Mouse (Mus musculus) hindbrain, embryonic 11.5 days (tissue): ENCODE measurements around the gene Aprt. TPM values are rescaled to one million over a fixed set of nuclear protein-coding genes. Genes with fewer than 3 reads are reported as not detected.

Experiments
- ATAC-seq: fragments of 200-750 bp; cut with Nextera tagmentation; 2 replicates; pipeline ENCODE4 v1.8.0; 2017; ENCODE audit warnings: mild to moderate bottlenecking, moderate TSS enrichment, moderate library complexity; ENCODE audit not compliant: low FRiP score
- DNase-seq: peaks from one replicate; pipeline ENCODE4 v3.0.0-alpha.2; 2015; ENCODE audit warnings: low spot score
- H3K27ac ChIP-seq: fragments of 300-500 bp; sonication (generic); 2 replicates; pipeline ENCODE4 v1.5.1; 2014; ENCODE audit warnings: mild to moderate bottlenecking, low read depth, low read length
- H3K27me3 ChIP-seq: fragments of 300-500 bp; sonication (generic); 2 replicates; pipeline ENCODE4 v1.6.1; 2014; ENCODE audit warnings: mild to moderate bottlenecking, low read length, moderate library complexity, mixed read lengths; ENCODE audit not compliant: control insufficient read depth, insufficient read depth
- H3K36me3 ChIP-seq: fragments of 300-500 bp; sonication (generic); 2 replicates; pipeline ENCODE4 v1.6.1; 2014; ENCODE audit warnings: mild to moderate bottlenecking, low read length, moderate library complexity, mixed read lengths; ENCODE audit not compliant: control insufficient read depth, insufficient read depth
- H3K4me1 ChIP-seq: fragments of 300-500 bp; sonication (generic); replicated peaks from 2 replicates; pipeline ENCODE4 v1.6.1; 2014; ENCODE audit warnings: low read length, mixed read lengths; ENCODE audit not compliant: control insufficient read depth, insufficient read depth
- H3K4me2 ChIP-seq: fragments of 300-500 bp; sonication (generic); replicated peaks from 2 replicates; pipeline ENCODE4 v1.6.1; 2014; ENCODE audit warnings: mild to moderate bottlenecking, low read depth, low read length
- H3K4me3 ChIP-seq: fragments of 300-500 bp; sonication (generic); 2 replicates; pipeline ENCODE4 v1.5.1; 2014; ENCODE audit warnings: low read depth, low read length
- H3K9ac ChIP-seq: fragments of 300-500 bp; sonication (generic); 2 replicates; pipeline ENCODE4 v1.6.1; 2014; ENCODE audit warnings: low read depth, low read length
- H3K9me3 ChIP-seq: fragments of 300-500 bp; sonication (generic); 2 replicates; pipeline ENCODE4 v1.6.1; 2016; ENCODE audit warnings: low read length; ENCODE audit not compliant: control insufficient read depth
- WGBS: fragments of 180-500 bp; shearing (Covaris S2); extraction: QIAGEN DNeasy Blood & Tissue Kit; methylation state at CpG from one replicate; pipeline ENCODE4 v1.1.7; 2014; 5-methylcytosine and 5-hydroxymethylcytosine counted together
- polyA plus RNA-seq: library from polyadenylated mRNA; unstranded; fragments of >200 nt; fragmentation: Nextera tagmentation; extraction: Ambion mirVana; gene quantifications from 2 replicates; pipeline ENCODE4 v1.2.1, GENCODE M21; 2014

The Aprt gene
- polyA plus RNA-seq, 1 experiment from 2014 or later: 206 TPM

DNA sequence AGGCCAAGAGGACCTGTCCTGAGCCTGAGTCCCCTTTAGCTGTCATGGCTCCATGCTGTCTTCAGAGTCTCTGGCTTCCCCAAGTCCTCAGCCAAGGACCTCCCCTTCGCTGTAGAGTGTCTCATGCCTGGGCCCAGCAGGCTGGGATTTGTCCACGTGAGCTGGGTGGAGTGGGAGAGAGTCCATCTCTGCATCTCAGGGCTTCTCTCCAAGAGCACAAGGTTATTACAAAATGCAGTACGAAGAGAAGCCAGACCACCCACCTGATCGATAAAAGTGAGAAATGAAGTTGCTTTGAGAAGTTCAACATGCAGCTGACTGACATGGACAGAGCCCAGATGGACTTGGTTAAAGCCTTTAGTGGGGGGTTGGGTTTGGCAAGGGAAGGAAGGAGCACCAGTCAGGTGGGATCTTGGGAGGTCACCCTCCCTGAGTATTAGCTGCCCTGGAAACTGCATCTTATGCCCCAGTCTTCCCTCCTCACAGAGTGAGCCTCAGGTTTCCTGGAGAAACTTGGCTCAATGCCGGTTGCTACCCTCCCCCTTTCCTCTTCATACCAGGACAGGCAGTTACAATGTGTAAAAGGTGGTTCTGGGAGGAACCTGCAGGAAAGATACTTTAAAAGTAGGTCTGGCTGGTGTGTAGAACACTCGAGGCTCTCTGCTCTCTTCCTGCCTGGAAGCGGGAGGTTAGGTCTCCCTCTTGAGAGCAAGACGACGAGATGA lies 39.6 kb upstream of the Aprt start:
- 71% methylated on average over 9 of the region's 9 CpGs for WGBS
- Histone ChIP-seq H3K4me1 (no peaks in the 10 kb centered on the region), H3K4me2 (no peak overlapping the region), H3K27ac (no peak overlapping the region), H3K9ac (no peak overlapping the region), H3K27me3 (no peaks in the 10 kb centered on the region), H3K36me3 (no peaks in the 10 kb centered on the region), H3K4me3 (no peak overlapping the region), H3K9me3 (no peaks in the 10 kb centered on the region)
- no peak for ATAC-seq
- DNase-seq: no peak

DNA sequence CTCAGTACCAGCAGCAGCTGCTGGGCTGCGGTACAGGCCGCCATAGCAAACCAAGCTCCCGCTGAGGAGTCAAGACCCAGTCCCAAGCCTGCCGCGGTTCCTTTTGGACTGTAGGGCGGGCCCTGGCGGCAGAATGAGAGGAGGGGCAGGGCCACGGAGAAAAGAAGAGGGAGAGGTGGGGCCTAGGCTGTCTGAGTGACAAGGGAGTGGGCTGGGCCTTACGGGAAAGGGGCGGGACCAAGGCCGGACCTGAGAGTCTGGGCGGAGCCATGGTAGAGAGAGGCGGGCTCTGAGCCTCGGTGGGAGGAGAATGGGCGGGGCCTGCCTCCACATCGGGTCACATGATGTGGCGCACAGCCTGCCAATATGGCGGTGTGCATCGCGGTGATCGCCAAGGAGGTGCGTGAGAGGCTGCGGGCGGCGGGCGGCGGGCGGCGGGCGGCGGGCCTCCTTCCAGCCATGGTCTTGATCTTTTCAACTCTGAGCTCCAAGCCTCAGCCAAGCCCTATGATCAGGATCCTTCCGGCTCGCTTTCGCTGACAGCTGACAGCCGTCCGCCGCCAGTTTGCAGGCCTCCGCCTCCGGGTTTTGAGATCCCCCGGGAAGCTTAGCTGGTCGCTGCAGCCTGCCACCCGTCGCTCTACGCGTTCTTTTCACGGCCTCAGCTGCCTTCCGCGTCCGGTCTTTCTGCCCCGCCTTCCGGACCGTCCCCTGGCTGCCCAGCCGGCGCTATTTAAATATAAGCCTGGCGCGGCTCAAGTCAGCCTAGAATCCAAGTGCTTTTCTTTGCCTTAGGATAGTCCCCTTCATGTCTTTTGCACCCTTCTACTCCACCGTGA lies 34.8 kb upstream of the Aprt start, which contains the start of the genes Galns and Trappc2l:
Galns (minus strand) TSS at position 169 of the 839 bp plus-strand sequence.
Trappc2l (plus strand) TSS at position 346 of the 839 bp plus-strand sequence.
- H3K36me3 ChIP-seq: no peaks in the 10 kb centered on the region
- peak; percentile 96 for ATAC-seq
- peaks cover 2% of the 10 kb centered on the region; the same call in 1 of the 2 replicates for H3K4me1 ChIP-seq
- WGBS: under 1% methylated on average over 43 of the region's 57 CpGs
- peak; percentile 99 for DNase-seq
- peak within 1 kb of the TSS; percentile 77 for H3K27ac ChIP-seq
- H3K9me3 ChIP-seq: no peaks in the 10 kb centered on the region
- H3K4me3 ChIP-seq: peak within 1 kb of the TSS; percentile 66
- peak within 1 kb of the TSS; percentile 93 for H3K4me2 ChIP-seq
- no peaks in the 10 kb centered on the region for H3K27me3 ChIP-seq
- peak within 1 kb of the TSS; percentile 70 for H3K9ac ChIP-seq

DNA sequence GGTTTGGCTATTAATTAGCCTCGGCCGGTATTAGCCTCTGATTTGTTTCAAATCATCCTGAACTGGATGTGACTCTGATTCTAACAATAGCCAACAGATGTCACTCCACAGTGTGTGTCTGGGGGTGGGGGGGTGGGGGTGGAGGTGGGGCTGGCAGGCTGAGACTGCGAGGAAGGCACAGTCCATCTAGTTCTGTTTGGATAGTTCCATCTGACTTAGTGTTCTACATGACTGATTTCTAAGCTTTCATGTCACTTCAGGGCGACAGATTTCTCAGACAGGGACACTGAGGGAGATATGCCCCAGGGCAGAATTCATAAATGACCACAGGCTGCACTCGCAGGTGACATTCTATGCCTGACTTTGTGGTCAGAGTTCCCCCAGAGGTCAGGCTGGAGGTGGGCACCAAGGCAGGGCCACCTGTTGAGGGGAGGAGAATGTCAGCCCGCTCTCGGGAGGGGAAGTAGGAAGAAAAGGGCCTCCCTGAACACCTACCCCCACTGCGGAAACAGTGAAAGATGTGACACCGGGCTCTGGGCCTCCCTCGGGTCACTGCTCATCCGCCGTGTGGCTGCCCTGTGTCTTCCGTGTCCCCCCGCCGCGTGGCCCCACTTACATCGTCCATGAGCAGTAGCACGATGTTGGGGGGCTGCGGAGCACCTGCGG lies 34.0 kb upstream of the Aprt start:
- no peaks in the 10 kb centered on the region for H3K9me3 ChIP-seq
- peak overlapping the region; percentile 93 for H3K4me2 ChIP-seq
- H3K9ac ChIP-seq: peak overlapping the region; percentile 70
- 5% methylated on average over 20 of the region's 20 CpGs for WGBS
- H3K4me3 ChIP-seq: peak overlapping the region; percentile 66
- H3K27me3 ChIP-seq: no peaks in the 10 kb centered on the region
- no peaks in the 10 kb centered on the region for H3K36me3 ChIP-seq
- ATAC-seq: peak; percentile 15
- peaks cover 2% of the 10 kb centered on the region; the same call in 1 of the 2 replicates for H3K4me1 ChIP-seq
- peak overlapping the region; percentile 60 for H3K27ac ChIP-seq
- no peak for DNase-seq

DNA sequence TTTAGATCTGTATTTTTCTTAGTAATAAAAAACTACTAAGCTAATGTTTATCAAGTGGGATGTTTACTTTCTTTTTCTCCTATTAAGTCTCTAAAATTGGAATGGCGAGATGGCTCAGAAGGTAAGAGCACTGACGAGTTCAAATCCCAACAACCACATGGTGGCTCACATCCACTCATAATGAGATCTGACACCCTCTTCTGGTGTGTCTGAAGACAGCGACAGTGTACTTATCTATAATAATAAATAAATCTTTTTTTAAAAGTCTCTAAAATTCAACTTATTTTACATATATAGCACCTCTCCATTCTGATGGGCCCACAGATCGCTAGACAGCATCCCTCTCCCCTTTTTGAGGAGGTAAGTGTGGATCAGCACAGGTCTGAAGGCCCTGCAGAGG lies 33.5 kb upstream of the Aprt start:
- no peak overlapping the region for H3K4me3 ChIP-seq
- peak overlapping the region; percentile 93; the same call in 1 of the 2 replicates for H3K4me2 ChIP-seq
- H3K9me3 ChIP-seq: no peaks in the 10 kb centered on the region
- 61% methylated on average over 4 of the region's 4 CpGs for WGBS
- DNase-seq (no peak), ATAC-seq (no peak)
- no peak overlapping the region for H3K9ac ChIP-seq
- no peaks in the 10 kb centered on the region for H3K36me3 ChIP-seq
- no peak overlapping the region for H3K27ac ChIP-seq
- peaks cover 2% of the 10 kb centered on the region; the same call in 1 of the 2 replicates for H3K4me1 ChIP-seq
- H3K27me3 ChIP-seq: no peaks in the 10 kb centered on the region

DNA sequence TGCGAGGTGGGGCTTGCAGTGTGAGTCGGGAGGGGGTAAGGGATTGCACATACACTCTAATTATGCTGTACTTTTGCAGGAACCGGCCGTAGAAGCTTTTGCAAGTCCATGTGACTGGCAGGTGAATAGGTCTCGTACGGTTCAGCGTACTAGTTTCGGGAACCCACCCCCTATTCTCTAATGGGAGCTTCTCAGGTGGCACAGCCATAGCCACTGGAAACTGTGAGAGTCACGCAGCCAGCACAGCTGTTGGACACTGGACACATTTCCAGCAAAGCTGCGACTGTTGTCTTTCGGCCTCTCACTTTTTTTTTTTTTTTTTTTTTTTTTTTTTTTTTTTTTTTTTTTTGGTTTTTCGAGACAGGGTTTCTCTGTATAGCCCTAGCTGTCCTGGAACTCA lies 30.1 kb upstream of the Aprt start:
- Histone ChIP-seq H3K27me3 (no peaks in the 10 kb centered on the region), H3K27ac (no peak overlapping the region), H3K9me3 (no peaks in the 10 kb centered on the region), H3K4me3 (no peak overlapping the region), H3K9ac (no peak overlapping the region), H3K36me3 (no peaks in the 10 kb centered on the region), H3K4me2 (no peak overlapping the region), H3K4me1 (peaks cover 2% of the 10 kb centered on the region; the same call in 1 of the 2 replicates)
- DNase-seq (no peak), ATAC-seq (no peak)
- WGBS: 88% methylated on average over 11 of the region's 12 CpGs

DNA sequence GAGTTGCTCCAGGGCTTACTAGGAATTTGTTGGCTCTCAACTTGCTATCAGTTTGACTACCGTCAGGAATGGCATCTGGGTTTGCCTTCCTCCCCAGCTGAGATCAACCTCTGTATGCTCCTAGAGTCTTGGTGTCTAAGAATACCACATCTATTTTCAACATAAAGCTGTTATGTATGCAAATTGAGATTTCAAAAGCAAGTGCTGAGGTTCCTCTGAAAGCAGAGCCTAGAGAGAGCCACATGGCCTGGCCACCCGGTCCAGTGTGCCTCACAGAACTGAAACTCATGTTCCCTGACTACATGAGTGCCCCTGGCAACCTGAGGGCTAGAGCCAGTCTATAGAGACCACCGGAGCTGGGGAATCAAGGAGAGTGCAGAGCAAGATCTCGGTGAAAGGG lies 28.7 kb upstream of the Aprt start:
- Histone ChIP-seq H3K9me3 (no peaks in the 10 kb centered on the region), H3K4me3 (no peak overlapping the region), H3K36me3 (no peaks in the 10 kb centered on the region), H3K27me3 (no peaks in the 10 kb centered on the region), H3K9ac (no peak overlapping the region), H3K4me2 (no peak overlapping the region), H3K27ac (no peak overlapping the region), H3K4me1 (no peaks in the 10 kb centered on the region)
- DNase-seq (no peak), ATAC-seq (no peak)
- WGBS: 82% methylated on average over 4 of the region's 4 CpGs

DNA sequence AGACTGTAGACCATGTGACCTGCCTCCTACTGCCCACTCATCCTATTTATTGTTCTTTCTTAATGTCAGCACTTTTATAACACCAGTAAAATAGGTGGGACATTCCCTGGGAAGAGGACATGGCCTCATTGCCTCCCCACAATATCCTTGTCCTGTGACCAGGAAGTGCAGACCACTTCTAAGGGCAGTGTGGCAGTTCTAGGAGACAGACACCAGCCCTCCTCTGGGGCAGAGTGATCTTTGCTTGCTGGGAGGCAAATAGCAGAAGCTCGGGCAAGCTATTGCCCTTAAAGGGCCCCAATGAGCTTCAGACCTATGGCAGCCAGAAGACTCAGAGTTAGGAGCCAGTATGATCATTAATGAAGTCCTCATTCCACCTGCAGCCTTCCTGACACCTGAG lies 27.9 kb upstream of the Aprt start:
- Histone ChIP-seq H3K4me1 (no peaks in the 10 kb centered on the region), H3K36me3 (no peaks in the 10 kb centered on the region), H3K9ac (no peak overlapping the region), H3K9me3 (no peaks in the 10 kb centered on the region), H3K4me2 (no peak overlapping the region), H3K27ac (no peak overlapping the region), H3K4me3 (no peak overlapping the region), H3K27me3 (no peaks in the 10 kb centered on the region)
- no peak for DNase-seq
- no peak for ATAC-seq
- WGBS: 89% methylated on average over 1 of the region's 1 CpGs

DNA sequence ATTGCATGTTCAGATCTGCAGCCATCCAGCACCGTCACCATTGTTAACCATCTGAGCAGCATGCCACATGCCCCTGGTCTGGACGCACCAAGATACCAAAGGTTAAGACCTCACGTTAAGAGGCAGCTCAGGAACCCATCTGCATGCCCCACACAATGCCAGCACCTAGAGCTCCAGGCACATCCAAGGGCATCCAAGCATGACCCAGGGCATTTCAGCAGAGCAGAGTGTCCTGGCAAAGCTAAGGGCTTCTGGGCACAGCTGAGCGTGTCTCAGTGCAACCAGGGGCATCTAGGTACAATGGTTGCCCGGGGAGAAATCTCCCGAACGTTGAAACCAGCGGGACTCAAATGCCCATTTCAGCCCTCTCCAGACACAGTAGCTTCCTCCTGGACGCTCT lies 24.0 kb upstream of the Aprt start:
- Histone ChIP-seq H3K4me1 (no peaks in the 10 kb centered on the region), H3K27me3 (no peaks in the 10 kb centered on the region), H3K36me3 (no peaks in the 10 kb centered on the region), H3K9me3 (no peaks in the 10 kb centered on the region), H3K4me3 (no peak overlapping the region), H3K9ac (no peak overlapping the region), H3K4me2 (no peak overlapping the region), H3K27ac (no peak overlapping the region)
- no peak for DNase-seq
- 94% methylated on average over 9 of the region's 9 CpGs for WGBS
- ATAC-seq: no peak
